Mouse (Mus musculus) embryonic fibroblast, embryonic 13.5 days (primary cell): ENCODE results near the gene Gm10638.

Source experiments
- CTCF ChIP-seq: IDR thresholded peaks from 2 replicates; pipeline ENCODE4 v1.5.1; 2011; ENCODE audit warnings: mild to moderate bottlenecking, control low read depth, low read length, moderate library complexity, borderline replicate concordance; ENCODE audit not compliant: insufficient read depth
- POLR2A ChIP-seq: IDR thresholded peaks from 2 replicates; pipeline ENCODE4 v1.6.1; 2011; ENCODE audit warnings: low read depth, mild to moderate bottlenecking, control low read depth, low read length, moderate library complexity

- TF ChIP-seq POLR2A (no peak), CTCF (no peak)
These were observed 11.3 kb upstream of the Gm10638 start for GRCm38 (mm10) chr8:86734171-86734570.
